Mouse (Mus musculus) spleen, postnatal 10 days (tissue): ENCODE measurements around the gene Tmcc1.
A peak's percentile ranks its signal among the peaks of the same experiment; 100 is the strongest.
"Not testable (repeated sequence)": the region's sequence is repeated elsewhere in the genome, so short reads cannot be mapped to it uniquely, and the experiment has no call there.

Experiments
- DNase-seq, 2 experiments: peaks; one replicate each; pipeline ENCODE4 v3.0.0; 2021 to 2022; ENCODE audit warnings: low spot score in 2 of 2

Gene Tmcc1

DNA sequence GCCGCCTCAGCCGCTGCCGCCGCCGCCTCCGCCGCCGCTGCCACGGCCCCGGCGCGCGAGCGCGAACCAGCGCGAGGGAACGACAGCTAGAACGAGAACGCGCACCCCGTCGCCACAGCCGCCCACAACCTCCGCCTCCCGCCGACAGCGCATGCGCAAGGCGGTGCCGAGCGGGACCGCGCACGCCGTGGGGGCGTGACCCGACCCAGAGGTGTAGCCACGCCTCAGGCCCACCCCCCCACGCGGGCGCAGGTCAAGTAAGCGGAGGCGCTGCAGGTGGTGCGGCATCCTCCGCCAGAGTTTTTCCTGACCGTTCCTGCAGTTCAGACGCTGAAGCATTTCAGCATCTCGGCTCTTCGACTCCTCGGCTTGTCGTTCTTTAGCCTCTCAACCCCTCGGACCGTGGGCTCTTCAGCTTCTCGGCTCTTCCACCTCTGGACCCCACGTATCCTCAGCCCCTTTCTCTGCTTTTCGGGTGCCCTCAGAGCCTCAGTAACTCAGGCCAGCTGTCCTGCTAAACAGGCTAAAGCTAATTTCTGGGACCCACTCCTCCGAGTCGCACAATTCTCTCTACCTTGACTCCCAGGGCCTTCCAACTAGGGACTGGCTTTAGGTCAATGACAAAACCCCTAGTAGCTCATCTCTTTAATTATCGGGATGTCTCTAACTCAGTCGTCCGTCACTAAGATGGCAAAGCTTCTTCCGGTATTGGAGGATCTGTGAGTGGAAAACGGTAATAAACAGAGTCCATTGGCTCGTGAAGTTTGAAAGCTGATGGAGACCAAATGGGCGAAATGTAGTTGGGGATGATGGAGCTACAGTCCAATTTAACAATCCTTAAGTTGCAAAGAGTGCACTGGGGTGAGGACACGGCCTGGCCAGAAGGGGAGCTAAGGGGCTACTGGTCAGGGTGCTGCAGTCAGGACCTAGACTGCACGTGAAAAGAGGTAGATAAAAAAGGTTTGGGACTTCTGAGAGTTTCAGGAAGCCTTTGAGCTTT lies at the start of gene Tmcc1:
Tmcc1 (minus strand) TSS at position 93 of the 1,000 bp plus-strand sequence.
- peak; percentile 97 to 98 for DNase-seq

DNA sequence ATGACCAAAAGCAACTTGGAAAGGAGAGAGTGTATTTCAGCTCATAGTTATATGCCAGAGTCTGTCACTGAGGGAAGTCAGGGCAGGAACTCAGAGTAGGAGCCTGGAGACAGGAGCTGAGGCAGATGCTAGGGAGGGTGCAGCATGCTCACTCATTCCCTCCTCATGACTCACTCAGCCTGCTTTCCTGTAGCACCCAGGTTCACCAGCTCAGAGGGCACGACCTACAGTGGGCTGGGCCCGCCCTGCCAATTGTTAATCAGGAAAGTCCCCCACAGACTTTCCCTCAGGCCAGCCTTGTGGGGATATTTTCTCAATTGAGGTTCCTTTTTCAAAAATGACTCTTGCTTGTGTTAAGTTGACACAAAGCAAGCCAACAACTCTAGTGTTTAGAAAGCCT lies 47.1 kb upstream of the Tmcc1 start:
- DNase-seq = no peak

DNA sequence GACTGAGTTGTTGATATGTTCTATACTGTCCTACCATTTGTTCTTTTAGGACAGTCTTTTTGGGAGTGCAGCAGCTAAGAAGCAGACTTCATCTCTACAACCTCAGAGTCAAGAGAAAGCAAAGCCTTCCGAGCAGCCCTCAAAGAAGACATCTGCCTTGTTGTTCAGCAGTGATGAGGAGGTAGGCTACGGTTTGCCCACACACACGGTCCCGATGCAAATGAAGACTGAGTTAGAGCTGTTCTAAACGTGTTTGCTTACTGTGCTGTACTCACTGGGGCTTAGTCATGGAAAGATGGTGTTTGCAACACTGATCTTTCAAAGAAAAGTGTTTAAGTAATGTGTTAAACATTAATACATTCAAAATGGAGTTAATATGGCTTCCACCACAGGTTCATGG lies 44.8 kb upstream of the Tmcc1 start:
- no peak for DNase-seq

DNA sequence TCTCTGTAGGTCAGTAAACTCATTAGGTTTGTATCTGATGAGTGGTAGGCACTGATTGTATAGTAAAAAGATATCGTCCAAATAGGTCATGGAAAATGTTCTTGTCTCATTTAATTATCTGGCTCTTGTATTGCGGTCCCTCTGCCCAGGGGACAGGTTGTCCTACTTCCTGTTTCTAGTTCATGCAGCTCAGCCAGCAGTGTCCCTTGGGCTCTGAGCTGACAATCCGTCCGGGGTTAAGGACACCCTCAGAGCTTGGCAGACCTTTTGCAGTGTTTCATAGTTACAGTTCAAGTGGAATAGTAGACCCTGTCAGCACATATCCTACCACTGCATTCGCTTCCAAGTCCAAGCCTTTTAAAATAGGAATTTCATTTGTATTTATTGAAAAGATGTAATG lies 42.0 kb upstream of the Tmcc1 start:
- DNase-seq = no peak

DNA sequence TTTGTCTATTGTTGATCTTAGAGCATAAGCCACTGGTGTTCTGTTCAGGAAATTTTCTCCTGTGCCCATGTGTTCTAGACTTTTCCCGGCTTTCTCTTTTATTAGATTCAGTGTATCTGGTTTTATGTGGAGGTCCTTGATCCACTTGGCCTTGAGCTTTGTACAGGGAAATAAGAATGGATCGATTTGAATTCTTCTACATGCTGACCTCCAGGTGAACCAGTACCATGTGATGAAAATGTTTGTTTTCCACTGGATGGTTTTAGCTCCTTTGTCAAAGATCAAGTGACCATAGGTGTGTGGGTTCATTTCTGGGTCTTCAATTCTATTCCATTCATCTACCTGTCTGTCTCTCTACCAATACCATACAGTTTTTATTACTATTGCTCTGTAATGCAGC lies 41.5 kb upstream of the Tmcc1 start:
- not testable (repeated sequence) for DNase-seq

GRCm38 (mm10) chr6:116228785-116229525 lies 35.7 kb upstream of the Tmcc1 start:
- DNase-seq = peak; percentile 57 to 81

- no peak for DNase-seq
Observed at GRCm38 (mm10) chr6:116227767-116228166, 34.5 kb upstream of the Tmcc1 start.

GRCm38 (mm10) chr6:116207729-116208534 lies 14.6 kb upstream of the Tmcc1 start, which contains the start of gene Washc2:
Gene Washc2, plus strand, starts transcription at chr6:116208038.
- peak; percentile 90 to 94 for DNase-seq

DNA sequence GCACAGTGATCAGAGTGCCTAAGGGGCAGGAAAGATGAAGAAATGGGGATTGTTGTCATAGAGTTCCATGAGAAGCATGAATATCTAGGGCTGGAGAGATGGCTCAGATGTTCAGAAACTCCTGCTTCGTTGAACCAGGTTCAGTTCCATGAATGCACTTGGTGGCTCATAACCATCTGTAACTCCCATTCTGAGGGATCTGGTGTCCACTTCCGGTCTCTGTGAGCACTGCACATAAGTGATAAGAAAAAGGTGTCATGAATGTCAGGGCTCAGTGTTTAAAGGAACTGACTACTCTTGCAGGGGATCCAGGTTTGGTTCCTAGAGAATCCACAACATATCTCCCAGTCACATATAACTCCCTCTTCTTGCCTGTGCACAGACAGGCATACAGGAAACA lies 6.4 kb upstream of the Tmcc1 start:
- no peak for DNase-seq

DNA sequence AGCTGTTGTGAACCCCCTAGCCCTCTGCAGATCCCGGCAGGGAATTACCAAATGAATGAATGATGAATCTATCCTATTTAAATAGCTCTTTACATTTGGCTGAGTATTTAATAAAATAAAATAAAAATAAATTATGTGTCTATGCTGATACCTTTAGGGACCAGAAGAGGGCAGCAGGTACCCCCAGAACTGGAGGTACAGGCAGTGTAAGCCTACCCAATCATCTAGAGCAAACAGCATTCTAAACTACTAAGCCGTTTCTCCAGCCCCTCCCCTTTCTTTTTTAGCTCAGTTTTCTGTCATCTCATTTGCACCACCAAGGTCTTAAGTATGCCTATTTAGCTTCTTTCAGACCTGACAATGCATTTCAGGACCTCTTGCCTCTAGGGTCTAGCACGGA lies 4.9 kb upstream of the Tmcc1 start:
- DNase-seq = peak in 1 of 2 experiments; percentile 36

GRCm38 (mm10) chr6:116195811-116196210 lies 2.5 kb upstream of the Tmcc1 start:
- DNase-seq = no peak

- no peak for DNase-seq
Observed at GRCm38 (mm10) chr6:116192809-116193311, 426 bp downstream of the Tmcc1 start.

DNA sequence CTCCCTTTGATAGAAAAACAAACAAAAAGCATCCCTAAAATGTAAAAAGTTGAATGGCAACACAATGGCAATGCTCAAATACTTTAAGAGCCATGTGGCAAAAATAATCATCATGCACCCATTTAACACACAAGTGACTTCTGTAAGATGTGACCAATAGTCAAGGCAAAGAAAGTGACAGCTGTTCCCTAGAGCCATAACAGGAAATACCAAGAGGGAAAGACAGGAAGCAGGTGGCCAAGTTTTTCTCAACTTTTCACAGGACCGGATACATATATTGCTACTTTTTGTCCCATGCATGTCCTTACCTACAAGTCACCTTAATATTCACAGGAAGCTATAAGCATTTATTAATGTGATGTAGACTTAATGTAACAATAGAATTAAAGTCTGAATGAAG lies 3.9 kb downstream of the Tmcc1 start:
- no peak for DNase-seq

GRCm38 (mm10) chr6:116186485-116186884 lies 6.8 kb downstream of the Tmcc1 start:
- DNase-seq = no peak

DNA sequence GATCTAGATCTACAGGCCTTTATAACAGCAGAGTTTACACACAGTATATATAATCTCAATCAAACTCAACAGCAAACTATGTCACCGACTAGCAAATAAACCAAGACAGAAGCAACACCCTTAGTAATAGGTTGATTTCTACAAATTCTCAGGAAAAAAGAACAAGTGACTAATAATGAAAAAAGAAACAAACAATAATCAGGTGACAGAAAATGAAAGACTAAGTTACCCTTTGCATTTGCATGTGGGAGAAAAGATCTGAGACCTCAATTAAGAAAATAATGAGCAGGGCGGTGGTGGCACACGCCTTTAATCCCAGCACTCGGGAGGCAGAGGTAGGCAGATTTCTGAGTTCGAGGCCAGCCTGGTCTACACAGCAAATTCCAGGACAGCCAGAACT lies 9.8 kb downstream of the Tmcc1 start:
- DNase-seq = no peak

- no peak for DNase-seq
Observed at GRCm38 (mm10) chr6:116180731-116181130, 12.6 kb downstream of the Tmcc1 start.

DNA sequence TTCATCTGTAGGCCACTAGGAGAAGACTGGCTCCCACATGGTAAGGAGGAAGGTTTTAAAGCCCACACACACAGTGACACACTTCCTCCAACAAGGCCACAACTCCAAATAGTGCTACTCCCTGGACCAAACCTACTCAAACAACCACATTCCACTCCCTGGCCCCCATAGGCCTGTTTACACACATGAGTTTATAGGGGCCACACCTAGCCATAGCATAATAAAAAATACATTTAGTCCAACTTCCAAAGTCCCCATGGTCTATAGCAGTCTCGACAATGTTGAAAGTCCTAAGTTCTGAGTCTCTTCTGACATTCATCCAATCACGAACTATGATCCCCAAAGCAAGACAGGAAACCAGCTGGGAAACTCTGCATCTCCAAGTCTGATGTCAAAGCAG lies 14.9 kb downstream of the Tmcc1 start:
- DNase-seq = no peak

- not testable (repeated sequence) for DNase-seq
Observed at GRCm38 (mm10) chr6:116173511-116174099, 19.7 kb downstream of the Tmcc1 start.

- no peak for DNase-seq
Observed at GRCm38 (mm10) chr6:116166383-116166782, 26.9 kb downstream of the Tmcc1 start.

DNA sequence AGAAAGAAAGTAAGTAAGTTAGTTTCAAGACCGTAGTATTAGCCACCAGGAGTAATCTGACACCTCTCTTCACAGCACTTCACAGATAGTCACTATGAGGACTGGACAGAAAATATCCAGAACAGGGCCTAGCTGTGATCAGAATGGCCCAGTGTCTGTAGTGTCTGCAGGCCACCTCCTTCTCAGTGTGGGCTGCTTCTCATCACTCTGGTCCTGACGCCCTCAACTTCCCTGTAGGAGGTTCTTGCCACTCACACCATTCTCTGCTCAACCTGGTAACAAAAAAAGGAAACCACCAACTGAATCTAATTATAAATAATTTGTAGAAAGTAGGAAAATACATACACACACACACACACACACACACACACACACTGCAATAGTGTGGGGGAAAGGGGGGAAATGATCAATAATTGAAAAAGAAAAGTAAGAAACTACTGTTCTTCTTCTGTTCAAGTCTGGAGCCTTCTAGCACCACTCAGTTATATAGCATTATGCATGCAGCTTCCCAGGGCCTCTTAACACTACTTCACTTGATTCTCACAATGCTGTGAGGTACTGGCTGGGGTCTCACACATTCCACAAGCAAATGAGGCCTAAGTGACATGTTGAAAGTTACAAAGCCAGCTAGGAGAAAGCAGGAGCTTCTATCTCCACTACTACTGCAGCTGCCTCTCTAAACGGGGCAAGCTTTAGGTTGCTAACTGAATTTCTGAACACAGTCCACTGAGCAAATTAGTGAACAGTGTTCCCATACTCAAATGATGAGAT lies 38.2 kb downstream of the Tmcc1 start:
- no peak for DNase-seq
